Mouse (Mus musculus) fat pad, adult 2 months (tissue): ENCODE measurements around the gene Syna.

Experiments used
- DNase-seq: peaks from one replicate; pipeline ENCODE4 v3.0.0-alpha.2; 2011; ENCODE audit warnings: low read depth, low spot score; ENCODE audit errors: extremely low read depth

Syna gene

DNA sequence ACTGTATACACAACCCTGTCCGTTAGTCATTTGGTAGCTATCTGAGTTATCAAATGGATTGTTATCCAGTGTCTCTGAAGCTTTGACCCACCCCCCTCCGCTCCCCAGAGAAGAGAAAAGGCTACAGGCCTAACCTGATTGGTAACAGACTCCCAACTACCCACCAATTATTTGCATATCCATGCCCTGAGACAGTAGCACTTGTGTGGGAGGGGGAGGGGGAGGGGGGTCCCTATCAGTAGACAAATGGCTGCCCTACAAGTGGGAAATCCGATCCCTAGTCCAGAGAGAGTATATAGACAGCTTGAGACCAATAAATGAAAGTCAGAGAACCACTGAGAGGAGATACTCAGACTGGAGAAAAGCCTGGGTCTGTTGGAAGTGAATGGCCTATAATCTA lies 8.1 kb upstream of the Syna start:
- no peak for DNase-seq

DNA sequence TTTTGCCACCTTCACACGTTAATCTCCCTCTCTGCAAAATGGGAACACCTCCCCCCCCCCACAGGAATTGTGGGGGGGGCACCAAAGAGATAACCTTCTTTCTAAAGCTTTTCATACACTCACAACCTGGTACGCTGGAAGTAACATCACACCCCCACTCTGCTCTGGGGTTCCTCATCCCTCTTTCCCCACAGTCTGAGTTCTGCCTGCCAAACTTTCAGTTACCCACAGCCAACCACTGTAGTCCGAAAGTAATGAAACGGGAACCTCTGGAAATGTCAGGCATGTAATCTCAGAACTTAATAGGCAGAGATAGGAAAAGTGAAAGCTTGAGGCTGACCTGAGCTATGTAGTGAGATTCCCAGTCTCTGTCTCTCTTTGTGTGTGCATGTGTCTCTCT lies 7.5 kb upstream of the Syna start:
- no peak for DNase-seq

DNA sequence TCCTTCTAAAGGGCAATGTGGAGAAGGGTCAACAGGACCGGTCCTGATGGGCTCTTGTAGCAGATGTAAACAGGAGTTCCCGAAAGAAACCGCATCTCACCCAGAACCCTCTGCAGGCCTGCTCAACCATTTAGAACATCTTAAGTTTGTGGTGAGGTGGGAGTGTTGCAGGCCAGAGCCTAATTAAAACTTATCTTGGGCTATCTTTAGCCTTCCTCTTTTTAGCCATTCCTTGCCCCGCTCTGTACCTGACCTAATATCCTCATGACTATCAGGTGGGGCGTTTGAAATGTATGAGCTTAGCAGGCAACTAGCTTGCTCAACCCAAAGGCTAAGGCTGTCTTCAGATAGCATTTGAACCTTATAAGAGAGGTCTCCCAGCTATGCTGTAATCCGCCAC lies 5.7 kb upstream of the Syna start:
- DNase-seq, result no peak

DNA sequence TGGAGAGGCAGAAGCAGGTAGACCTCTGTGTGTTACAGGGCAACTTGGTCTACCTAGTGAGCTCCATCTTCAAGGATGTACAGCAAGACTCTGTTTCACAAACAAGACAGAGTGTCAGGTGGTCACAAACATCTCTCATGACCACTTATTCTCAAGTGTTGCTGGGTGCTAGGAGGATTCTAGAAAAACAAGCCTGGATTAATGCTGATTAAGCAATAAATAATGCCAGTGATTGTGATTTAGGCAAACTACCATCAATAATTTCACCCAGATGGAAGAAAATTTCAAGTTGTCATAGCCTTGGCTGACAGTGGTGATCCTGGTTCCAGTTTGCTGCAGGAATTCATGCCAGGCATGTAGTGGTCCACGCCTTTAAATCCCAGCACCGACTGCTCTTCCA lies 4.3 kb upstream of the Syna start:
- DNase-seq, result no peak

DNA sequence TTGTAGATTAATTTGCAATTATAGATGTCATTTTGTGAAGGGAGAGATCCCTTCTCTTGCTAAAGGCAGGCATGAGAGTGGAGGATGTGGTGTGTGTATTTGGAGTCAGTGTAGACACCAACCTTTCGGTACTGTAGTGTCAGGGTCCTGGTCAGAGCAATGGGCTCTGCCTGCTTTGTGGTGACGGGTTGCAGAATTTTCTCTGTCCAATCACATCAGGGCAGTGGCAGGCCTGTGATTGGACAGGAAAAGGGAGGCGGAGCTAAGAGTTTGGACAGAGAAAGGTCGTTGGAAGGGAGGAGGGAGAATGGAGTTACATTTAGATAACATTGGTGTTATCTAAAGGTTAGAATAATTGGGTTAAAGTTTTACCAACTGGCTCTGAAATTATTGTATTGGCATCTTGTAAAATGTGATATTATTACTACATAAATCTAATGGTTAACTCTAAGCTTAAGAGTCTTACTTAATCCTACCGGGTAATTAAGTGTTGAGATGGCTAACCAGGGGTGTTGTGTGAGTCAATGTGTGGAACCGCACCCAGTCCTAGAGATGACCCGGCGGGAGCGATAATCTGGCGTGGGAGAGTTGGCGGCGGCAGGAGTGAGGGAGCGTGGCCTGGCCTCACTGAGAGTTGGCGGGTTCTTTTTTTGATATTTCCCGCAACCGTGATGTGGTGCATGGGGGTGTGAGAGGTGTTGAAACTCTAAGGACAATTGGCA lies 640 bp upstream of the Syna start:
- DNase-seq, result no peak

DNA sequence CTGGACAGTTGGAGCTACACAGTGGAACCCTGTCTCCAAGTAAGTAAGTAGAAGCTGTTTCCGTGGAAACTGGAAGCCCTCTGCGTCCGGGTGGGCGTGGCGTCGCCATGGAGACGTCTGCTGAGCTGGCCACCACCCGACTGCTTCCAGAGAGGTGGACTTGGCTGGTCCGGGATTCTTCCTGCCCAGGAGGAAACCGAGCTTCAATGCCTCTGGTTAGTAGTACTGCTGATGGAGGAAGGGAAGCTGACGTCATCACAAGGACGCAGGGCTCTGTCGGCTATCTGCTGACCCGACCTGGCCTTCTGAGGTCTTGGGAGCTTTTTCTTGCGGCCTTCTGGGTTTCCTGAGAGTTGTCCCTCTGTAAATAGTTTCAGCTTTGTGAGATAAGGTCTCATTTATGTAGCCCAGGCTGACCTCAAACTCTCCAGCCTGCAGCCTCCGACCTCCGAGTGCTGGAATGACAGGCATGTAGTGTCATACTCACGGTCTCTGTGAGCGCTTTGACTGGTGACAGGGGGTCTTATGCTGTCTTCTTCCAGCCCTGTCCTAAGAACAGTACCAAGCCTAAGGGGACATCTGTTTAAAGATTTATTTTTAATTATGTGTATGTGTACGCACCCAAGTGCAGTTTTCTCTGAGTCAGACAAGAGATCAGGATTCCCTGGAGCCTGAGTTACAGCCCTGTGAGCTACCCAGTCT lies 4.4 kb downstream of the Syna start:
- DNase-seq, result no peak

DNA sequence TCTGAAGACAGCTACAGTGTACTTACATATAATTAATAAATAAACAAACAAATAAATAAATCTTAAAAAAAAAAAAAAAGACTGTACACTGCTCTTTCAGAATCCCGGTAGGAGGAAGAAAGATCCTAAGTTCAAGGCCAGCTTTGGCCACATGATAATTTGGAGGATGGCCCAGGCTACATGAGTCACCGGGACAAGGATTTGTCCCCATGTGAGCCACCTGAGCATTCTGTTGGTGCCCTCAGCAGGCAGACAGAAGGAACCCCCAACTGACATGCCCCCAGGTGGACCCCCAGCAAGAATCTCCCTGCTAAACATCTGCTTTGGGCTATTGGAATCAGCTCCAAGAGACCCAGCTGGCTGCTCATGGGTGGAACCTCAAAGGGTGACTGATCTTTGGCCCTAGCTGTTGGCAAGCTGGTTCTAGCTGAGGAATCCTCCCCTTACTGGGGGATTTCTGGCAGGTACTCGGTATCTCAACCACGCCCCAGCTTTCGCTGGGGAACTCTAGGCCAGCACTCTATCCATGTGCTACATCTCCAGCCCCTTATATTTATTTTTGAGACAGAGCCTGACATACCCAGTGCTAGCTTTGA lies 5.9 kb downstream of the Syna start:
- DNase-seq, result no peak

DNA sequence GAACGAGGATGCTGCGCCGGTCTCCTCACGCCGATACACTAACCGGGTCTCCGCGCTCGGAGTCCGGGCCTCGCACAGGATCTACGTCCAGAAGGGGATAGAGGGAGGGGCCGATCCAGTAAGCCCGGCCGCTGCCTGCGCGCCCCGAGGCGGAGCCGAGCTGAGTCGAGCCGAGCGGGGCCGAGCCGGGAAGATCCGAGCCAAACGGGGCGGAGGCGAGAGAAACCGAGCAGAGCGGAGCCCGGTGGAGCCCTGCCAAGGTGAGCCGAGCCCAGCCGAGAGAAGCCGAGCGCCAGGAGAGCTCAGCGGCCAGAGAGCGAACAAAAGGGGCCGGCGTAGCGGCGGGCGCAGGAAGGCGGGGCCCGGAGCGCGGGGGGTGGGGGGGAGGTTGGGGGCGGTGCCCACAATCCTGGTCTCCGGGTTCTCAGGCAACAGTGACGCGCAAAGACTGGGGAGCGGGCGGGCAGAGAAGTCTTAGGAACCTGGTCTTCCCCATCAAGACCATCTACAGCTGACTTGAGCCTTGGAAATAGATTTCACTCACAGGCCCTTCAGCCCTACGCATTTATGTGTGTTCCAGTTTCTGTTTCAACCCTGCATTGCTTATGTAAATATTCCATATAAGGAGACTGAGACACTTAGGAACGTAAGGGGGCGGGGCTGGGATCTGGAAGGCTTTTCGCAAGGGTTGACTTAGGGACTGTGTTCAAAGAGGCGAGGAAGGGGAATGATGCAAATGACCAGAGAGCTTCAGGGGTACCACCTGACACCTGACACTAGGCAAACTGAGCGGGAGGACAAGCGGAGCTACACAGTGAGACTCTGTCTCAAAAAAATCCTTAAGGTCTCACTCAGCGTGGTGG lies 7.6 kb downstream of the Syna start, which contains the start of gene Clip2:
Clip2 (minus strand) TSS at position 325 of the 863 bp plus-strand sequence.
- DNase-seq, result peak; percentile 50

DNA sequence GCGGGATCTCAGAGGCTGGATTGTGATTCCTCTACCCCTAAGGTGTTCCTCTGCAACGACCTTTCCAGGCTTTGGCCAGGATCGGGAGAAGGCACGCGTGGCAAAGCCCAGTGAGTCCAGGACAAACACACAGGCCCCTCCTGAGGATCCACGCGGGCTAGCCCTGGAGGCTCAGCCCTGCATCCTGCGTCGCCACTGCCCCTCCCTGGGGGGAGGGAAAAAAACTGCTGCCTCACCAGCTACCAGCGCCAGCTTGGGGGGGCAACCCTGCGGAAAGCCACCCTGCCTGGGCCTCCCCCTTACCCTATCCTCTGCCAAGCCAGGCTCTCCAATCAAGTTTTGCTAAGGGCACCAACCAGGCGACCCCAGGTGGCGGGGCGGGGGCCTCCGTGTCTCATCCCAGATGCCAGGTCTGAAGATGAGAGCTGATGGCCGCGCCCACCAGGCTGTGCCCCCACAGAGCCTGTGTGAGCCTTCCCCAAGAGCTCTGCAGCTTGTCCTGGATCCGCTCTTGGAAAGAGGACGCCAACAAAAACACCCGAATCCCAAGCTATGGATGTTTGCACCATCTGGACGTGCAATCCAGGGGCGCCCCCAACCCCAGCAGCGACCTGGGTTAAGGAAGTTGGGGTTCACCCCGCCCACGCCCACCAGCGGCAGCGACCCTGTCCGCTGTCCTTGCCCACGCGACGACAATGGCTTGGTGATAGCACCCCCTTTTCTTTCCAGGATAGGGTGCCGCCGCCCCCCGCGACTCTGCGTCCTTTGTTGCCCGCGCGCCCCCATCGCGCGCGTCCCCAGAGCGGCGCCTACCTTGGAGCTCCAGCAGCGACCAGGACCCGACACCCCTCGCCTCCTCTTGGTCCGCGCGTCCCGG lies 8.5 kb downstream of the Syna start:
- DNase-seq, result no peak

DNA sequence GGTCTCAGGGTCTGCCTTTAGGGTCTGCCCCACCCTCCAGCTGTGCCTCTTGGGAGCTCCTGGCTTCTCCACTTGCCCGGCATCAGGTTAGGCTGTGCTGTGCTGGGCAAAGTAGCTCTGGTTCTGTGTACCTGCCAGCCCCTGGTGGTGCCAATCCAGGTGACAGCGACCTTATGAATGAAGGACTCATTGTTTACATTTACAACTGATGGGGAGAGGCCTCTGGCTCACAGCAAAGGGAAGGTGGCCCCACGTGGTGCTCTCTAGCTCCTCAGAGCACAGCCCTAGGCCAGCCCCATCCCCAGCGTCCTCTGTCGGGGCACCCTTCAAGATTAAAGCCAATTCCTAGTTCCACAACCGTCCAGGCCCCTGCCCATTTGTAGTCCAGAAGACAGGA lies 9.1 kb downstream of the Syna start:
- no peak for DNase-seq

DNA sequence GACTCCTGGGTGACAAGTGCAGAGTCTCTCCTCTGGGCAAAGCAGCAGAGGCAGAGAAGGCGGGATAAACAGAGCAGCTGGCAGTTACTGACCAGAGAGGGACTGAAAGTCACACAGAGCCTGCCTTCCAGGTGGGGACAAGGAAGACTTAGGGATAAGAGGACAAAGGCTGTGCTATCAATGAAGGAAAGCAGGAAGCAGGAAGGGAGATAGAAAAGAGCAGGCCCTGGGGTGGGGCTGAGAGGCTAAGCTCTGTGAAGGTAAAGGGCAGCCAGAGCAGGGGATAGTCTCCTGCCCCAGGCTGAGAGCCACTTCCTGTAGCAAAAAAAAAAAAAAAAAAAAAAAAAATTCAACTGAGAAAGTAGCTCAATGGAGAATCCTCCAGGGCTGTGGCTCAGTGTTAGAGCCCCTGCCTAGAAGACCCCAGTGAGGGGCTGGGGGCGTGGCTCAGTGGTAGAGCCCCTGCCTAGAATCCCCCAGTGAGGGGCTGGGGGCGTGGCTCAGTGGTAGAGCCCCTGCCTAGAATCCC lies 10.3 kb downstream of the Syna start:
- no peak for DNase-seq

DNA sequence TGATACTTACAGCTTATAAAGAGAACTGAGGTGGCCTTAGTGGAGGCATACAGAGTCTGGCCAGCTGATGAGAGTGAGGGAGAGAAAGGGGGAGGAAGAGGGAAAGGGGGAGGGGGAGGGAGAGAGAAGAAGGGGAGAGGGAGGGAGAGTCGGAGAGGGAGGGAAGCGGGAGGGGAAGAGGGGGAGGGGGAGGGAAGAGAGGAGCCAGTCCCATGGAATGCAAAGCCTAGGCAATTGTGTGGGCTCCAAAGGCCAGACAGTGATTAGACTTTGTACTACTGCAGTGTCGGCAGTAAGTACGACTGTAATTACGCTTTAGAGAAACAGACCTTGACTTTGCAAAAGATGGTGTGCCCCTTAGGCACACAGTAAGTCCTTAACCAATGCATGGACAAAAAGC lies 11.7 kb downstream of the Syna start:
- no peak for DNase-seq

DNA sequence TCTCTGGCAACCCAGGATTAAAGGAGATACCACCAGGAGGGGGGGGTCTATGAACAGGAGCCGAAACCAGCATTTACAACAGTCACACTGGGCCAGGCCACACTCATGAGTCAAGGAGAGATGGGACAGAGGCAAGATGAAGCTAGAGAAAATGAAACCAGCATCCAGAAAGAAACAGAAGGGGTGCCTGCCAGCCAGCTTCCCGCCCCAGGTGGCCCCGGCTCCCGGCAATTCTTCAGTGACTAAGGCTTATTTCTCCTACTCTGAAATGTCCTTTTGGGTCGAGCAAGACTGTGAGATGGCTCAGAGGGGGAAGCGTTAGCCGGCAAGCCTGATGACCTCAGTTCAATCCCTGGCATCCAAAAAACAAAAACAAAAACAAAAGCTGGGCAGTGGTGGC lies 13.2 kb downstream of the Syna start:
- no peak for DNase-seq

DNA sequence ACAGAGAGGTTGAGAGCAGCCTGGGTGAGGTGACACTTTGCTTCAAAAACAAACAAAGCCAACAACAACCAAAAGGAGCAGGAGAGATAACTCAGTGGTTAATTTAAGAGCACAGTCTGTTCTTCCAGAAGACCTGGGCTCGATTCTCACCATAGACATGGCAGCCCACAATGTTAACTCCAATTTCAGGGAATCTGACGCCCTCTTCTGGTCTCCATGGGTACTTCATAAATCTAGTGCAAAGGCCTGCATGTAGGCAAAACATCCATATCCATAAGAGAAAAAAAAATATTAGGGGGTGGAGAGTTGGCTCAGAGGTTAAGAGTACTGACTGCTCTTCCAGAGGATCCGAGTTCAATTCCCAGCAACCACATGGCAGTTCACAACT lies 14.7 kb downstream of the Syna start:
- DNase-seq, result no peak

DNA sequence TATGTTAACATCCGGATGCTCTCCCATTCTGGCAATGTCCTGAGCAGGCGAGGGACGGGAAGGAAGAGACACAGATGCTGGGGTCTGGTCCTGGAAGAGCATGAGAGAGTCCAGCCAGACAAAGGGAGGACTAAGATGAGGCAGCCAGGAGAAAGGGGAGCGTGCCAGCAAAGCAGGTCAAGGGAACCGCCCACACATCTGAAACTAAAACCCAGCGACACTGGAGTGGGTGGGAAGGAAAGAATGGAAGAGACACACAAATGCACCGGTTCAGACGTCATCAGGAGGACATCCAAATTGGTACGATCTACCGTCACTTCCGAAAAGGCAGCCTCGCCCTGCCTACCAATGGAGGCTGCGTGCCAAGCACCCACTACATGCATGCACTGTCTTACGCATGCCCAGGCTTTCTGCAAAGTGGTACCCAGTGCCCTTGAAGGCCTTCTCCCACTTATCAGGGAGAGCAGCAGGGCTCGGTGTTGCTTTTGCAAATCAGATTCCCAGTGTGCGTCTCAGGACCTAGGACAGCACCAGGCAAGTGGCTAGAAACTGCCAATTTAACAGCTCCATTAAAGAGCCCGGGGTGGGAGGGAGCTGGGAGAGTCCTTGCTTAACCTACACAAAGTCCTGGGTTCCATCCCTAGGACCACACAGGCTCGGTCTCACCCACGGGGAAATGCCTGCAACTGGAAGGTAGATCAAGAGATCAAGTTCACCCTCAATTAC lies 15.3 kb downstream of the Syna start:
- DNase-seq, result no peak

DNA sequence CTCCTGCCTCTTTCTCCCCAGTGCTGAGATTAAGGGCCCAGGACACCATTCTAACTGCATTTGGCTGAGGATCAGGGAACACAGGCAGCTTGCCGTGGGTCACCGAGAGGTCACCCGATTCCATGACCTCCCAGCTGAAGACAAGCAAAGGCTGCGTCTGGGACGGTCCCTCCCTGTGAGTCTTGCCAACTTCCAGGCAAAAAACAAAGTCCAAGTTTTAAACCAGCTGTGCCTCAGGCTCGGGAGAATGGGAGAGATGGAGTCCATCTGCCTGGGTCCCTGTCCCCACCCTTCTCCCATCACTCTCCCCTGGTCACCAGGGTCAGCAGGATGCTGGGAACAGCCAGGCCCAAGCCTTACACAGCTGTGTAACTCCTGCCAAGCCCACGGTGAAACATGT lies 18.3 kb downstream of the Syna start:
- DNase-seq, result no peak

DNA sequence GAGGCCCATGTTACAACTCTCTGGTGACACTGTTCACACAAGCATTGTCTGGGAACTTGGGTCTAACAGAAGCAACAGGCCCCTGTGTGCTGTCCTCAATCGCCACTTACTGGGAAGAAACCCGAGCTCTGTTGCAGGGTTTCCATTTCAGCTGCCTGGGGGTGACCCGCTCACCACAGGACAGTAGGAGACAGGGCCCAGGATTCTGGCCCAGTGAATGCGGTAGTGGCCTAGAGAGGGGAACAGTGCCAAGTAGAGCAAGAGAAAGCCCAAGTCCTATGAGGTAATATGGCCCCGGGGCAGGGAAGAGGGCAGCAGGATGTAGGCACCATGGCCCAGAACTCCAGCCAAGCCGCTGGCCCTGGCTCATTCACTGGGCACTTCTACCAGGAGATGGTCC lies 19.1 kb downstream of the Syna start:
- DNase-seq, result peak; percentile 58

DNA sequence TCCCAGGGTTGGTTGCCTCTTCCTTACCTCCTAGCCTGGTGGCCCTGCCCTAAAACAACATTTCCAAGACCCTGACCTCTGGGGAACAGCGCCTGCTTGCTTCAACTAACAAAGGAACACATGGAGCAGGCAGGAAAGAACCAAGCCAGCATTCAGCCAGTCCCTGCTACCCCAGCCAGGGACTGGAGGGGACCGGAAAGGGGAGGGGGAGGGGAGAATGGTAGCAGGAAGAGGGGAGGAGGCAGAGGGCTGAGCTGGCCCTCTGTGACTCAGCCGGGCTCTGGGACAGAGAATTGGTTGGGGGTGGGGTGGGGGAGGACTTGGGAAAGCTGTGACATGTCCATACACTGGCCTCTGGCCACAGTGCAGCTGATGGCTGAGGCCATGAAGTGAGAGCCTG lies 20.1 kb downstream of the Syna start:
- no peak for DNase-seq

DNA sequence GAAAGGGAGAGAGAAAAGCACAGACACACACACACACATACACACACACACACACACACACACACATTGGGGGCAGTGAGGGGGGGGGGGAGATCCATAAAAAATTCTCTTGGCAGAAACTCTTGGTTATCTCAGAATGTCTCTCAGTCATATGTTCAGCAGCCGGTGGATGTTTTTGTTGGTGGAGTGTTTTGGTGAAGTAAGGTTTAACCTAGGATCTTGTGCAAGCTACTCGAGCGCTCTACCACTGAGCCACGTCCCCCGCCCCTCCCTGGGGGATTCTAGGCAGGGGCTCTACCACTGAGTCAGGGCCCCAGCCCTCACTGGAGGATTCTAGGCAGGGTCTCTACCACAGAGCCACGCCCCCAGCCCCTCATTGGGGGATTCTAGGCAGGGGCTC lies 23.9 kb downstream of the Syna start:
- no peak for DNase-seq

DNA sequence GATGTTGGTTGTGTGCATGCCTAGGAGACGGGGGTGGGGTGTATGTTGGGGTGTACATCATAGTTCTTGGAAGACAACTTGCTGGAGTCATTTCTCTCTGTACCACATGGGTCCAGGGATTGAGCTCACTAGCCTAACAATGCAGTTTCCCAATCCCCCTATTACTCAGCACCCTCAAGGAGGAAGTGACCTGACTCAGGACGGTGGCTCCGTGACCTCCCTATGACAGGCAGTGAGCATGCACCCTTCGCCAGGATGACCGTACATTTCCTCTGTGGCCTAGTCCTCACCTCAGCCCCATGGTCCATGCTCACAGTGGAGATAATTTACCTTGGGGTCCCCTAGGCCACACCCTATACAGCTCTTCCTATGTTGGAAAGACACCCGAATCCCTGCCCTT lies 27.6 kb downstream of the Syna start:
- DNase-seq, result no peak
